Mouse (Mus musculus) myocyte (in vitro differentiated cells): ENCODE data around the gene Cdkl4.

ENCODE experiments used
- E2F4 ChIP-seq: IDR thresholded peaks from one replicate; pipeline ENCODE4 v1.6.1; 2011; ENCODE audit warnings: mild to moderate bottlenecking, control low read depth, moderate library complexity; ENCODE audit not compliant: insufficient read depth
- MAX ChIP-seq: IDR thresholded peaks from one replicate; pipeline ENCODE4 v1.6.1; 2011; ENCODE audit warnings: low read depth, mild to moderate bottlenecking, control low read depth
- MYOG ChIP-seq, 3 experiments: IDR thresholded peaks; one replicate each; pipeline ENCODE4 v1.6.1; 2011; ENCODE audit warnings: control low read depth in 2 of 3, low read depth in 2 of 3, mild to moderate bottlenecking in 2 of 3; ENCODE audit not compliant: insufficient read length in 2 of 3, control insufficient read depth in 1 of 3, insufficient read depth in 1 of 3
- POLR2A ChIP-seq: IDR thresholded peaks from one replicate; pipeline ENCODE4 v1.6.1; 2011; ENCODE audit warnings: low read depth, mild to moderate bottlenecking, control low read depth, moderate library complexity; ENCODE audit not compliant: insufficient read length
- POLR2AphosphoS2 ChIP-seq: IDR thresholded peaks from one replicate; pipeline ENCODE4 v1.6.1; 2011; ENCODE audit warnings: low read depth, control low read depth; ENCODE audit not compliant: insufficient read length
- TCF12 ChIP-seq: IDR thresholded peaks from one replicate; pipeline ENCODE4 v1.6.1; 2011; ENCODE audit warnings: mild to moderate bottlenecking, control low read depth; ENCODE audit not compliant: poor library complexity, insufficient read depth, severe bottlenecking
- USF1 ChIP-seq: IDR thresholded peaks from one replicate; pipeline ENCODE4 v1.6.1; 2011; ENCODE audit warnings: low read depth, mild to moderate bottlenecking, control low read depth, moderate library complexity

- no peak for TF ChIP-seq E2F4
- TF ChIP-seq TCF12: no peak
- TF ChIP-seq MAX: no peak
- TF ChIP-seq MYOG (IDR thresholded peaks at IDR 0.05; ENCODE audit: control insufficient read depth in 1 of 3, insufficient read depth in 1 of 3, insufficient read length in 2 of 3, low read depth in 2 of 3): no peak
- TF ChIP-seq POLR2AphosphoS2: no peak
- TF ChIP-seq POLR2A: no peak
- no peak for TF ChIP-seq USF1
These were observed 30.8 kb downstream of the Cdkl4 start for GRCm38 (mm10) chr17:80546846-80547245.
